Mouse (Mus musculus): ENCODE measurements around the gene Chac2. TPM values are rescaled to one million over a fixed set of nuclear protein-coding genes. Genes with fewer than 3 reads are reported as not detected.
"Not testable (repeated sequence)": the region's sequence is repeated elsewhere in the genome, so short reads cannot be mapped to it uniquely, and the experiment has no call there.

Chac2 gene
- 10 to 100 TPM; 10.1 to 11.3 TPM for total RNA-seq (2021)

DNA sequence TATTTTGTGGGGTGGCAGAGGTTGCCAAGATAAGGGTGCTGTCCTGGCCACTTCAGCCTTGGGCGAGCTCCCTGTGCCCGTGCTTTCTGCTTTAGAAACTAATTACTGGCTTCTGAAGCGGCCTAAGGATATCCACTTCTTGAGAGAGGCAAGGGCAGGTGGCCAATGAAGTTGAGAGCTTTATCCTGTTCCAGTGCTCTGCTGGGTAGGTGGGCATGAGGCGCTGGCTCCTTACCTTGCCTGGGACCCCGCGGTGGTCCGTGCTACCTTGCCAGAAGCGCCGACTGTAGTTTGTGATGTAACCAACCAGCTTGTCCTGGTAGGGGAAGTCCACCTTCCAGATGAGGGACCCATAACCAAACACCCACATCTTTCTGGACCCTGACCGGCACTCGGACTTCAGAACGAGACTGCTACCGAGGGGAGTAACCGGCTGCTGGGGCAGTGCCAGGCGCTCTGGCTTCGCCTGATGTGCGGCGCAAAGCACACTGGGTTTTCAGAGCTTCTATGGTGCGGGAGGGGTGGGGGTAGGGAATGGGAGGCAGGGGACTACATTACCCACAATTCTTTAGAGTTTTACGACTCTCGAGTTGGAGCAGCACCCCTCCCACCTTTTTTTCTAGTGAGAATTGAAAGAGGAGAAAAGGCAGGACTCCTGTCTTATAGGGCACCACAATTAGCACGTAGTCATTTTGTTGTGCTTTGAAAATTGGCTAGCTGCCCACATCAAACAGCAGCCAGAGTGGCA, at the start of gene Chac2:
TSS of gene Chac2 (minus strand) at position 474 of the 748 bp plus-strand sequence.
- DNase-seq = peak; percentile 90 to 92
- intact Hi-C loops (cut with DNase I) = loop anchor here (2.0 kb wide), 1 partner anchor 31 kb away; the partner anchor contains the start of gene Erlec1

DNA sequence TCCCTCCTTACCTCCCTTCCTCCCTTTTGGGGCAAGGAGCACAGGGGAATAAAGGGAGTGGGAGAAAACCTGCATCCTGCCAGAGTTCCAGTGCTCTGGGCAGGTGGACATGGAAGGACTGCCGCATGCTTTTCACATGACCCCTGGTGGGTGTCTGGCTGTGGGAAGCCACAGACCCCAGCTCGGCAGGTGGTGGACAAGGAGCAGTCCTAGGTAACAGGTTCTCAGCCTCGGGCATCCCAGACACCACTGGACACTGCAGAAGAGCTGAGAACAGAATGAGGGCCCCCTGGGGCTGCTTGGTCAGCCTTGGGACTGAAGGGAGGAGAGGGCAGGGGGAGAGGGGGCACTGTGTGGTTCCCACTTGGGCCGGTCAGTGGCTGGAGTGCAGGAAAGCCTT, 48.8 kb upstream of the Chac2 start:
- intact Hi-C loops (cut with DNase I) = no loop called here
- DNase-seq = no peak

DNA sequence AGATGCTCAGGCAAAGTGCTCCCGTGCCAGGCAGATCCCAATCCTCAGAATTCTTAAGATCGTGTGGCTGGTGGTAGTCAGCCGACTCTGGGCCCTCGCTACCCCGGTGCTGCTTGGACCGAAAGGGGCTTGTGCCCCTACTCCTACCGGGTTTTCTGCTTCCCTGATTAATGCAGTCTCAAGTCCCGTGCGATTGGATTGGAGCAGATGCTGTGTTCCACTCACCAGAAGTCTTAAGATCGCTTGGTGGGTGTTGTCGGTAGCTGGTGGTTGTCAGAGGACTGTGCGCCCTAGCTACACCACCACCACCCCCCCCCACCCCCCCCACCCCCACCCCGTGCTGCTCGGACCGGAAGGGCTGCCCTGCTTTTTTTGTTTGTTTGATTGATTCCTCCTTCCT, 31.3 kb upstream of the Chac2 start:
- intact Hi-C loops (cut with DNase I); DNase-seq: not testable (repeated sequence)

DNA sequence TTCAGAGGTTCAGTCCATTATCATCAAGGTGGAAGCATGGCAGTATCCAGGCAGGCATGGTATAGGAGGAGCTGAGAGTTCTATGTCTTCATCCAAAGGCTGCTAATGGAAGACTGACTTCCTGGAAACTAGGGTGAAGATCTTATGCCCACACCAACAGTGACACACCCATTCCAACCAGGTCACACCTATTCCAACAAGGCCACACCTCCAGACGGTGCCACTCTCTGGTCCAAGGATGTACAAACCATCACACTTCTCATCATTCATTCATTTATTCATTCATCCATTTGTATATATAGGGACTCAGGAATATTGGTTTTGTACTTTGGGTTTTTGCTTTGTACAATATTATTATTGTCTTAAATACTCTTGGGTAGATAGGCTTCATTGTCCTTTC, 23.5 kb upstream of the Chac2 start:
- intact Hi-C loops (cut with DNase I); DNase-seq: not testable (repeated sequence)

DNA sequence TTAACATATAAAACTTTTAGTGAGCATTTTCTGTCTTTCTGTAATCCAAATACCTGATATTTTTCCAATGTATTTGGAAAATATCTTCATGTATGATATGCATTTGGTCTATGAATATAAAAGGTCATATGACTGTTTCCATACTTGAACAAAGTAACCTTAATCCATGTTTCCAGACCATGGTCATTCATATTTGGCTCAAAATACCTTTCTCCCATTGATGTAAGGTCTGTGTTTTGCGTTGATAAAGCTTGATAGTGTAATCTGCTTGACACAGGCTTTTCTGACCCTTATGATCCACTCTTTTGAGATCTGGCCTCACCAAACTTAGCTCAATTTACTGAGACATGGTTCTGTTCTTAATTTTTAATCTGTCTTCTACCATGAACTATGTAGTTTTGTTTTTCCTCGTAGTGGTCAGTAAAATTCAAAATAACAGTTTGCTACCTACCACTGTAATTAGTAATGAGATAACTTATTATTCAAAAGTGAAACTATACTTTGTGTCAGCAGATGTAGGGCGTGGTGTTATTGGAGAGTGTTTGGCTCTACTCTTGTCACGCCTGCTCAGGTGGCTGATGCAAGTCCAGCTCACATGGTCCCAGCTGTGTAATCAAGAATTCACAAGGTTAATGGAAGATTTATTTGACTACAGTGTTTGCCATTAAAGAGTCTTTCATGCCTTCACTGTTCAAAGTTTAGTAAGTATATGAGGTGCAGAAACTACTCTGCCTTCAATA, 15.2 kb upstream of the Chac2 start:
- DNase-seq = no peak
- intact Hi-C loops (cut with DNase I) = no loop called here

DNA sequence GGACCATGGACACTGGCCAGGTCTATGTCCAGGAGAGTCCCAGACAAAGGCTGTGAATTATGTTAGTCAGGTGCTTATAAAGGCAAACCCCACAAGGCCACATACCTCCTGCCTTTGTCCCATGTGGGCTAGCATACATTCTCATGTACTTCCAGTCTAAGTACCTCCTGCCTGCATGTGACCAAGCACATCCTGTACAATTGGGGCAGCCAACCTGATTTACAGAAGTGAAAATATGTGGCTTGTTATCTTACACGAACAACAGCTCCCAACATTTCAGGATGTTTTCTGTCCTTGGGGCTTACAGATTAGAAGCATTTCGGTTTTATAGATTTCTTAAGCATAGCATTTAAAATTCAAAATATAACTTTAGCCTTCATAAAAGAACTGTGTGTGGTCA, 13.9 kb upstream of the Chac2 start:
- intact Hi-C loops (cut with DNase I) = no loop called here

DNA sequence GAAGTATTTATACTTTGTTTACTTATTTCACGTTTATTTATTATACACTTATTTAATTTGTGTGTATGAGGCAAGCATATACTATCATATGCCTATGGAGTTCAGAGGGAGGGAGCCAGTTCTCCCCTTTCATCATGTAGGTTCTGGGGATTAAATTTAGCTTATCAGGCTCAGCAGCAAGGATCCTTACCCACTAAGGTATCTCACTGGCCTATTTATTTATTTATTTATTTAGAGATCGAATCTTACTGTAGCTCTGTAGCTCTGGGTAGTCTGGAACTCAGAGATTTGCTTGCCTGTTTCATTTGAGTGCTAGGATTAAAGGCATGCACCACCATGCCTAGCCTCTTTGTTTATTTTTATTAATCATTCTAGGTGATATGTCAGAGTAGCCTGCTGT, 12.6 kb upstream of the Chac2 start:
- intact Hi-C loops (cut with DNase I) = no loop called here
- DNase-seq = no peak

More for the DNA sequence above, 13.9 kb upstream of the Chac2 start:
- DNase-seq = no peak

DNA sequence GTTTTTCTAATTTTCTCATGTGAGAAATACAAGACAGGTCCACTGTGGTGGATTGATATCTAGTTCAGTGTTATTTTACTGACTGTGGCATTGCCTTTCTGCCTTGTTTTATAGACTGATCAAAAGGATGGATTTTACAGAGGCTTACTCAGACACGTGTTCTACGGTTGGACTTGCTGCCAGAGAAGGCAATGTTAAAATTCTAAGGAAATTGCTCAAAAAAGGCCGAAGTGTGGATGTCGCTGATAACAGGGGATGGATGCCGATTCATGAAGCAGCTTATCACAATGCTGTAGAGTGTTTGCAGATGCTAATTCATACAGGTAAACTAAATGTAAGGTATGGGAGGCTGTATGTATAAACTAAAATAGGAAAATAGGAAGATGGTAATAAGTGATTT, 12.0 kb upstream of the Chac2 start:
- intact Hi-C loops (cut with DNase I) = no loop called here
- no peak for DNase-seq

DNA sequence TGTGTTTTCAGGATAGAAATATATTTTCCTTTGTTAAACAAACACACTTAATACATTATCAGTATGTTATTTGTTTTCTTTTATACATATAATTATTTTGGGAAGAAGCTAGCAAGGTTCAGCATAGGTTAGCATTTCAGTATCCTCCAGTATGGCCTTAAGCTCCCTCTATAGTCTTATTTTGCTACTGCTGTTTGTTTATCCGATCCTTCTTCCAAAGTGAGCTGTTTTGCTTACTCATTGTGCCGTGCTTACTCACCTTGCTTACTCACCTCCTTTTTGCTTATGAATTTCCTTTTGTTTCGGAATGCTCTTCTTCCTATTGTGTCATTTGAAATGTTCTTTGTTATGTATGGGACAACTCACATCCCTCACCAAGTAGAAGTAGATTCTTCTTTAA, 10.5 kb upstream of the Chac2 start:
- intact Hi-C loops (cut with DNase I) = no loop called here

DNA sequence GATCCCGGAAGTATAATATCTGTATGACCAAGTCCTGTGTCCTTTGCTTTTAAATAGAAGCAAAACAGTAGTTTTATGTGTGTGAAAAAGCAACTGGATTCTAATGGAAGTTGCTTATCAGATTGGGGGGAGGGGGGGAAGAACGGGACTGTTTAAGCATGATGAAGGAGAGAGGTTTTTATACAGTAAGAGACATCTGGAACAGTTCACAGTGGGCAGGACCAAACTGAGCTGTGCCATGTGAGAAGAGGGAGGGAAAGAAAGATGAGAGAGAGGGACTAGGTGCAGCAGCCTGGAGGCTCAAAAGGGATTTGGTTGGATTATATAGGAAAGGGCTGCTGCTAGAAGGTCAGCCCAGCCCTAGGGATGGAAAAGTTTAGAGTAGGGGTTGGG, 471 bp upstream of the Chac2 start:
- intact Hi-C loops (cut with DNase I) = loop anchor here (2.0 kb wide), 1 partner anchor 32 kb away; the partner anchor contains the start of gene Erlec1
- DNase-seq = peak in 1 of 2 experiments; percentile 5

More for the DNA sequence above, 10.5 kb upstream of the Chac2 start:
- DNase-seq = no peak

DNA sequence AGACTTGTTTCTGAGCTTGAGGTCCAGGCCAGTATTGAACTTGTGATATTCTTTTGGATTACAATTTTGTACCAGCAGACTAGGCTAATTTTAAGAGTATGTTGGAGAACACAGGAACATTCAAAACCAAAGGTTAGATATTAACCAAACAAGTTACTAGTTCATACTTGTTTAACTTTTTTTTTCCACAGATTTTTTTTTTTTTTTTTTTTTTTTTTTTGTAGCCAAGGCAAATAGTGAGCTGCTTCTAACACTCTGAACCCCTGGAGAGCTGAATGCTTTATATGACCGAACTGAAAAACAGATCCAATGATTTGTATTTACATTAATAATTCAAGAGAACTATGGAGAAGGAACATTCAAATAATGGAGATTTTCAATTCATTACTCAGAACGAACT, 913 bp downstream of the Chac2 start:
- DNase-seq = no peak
- intact Hi-C loops (cut with DNase I) = no loop called here

DNA sequence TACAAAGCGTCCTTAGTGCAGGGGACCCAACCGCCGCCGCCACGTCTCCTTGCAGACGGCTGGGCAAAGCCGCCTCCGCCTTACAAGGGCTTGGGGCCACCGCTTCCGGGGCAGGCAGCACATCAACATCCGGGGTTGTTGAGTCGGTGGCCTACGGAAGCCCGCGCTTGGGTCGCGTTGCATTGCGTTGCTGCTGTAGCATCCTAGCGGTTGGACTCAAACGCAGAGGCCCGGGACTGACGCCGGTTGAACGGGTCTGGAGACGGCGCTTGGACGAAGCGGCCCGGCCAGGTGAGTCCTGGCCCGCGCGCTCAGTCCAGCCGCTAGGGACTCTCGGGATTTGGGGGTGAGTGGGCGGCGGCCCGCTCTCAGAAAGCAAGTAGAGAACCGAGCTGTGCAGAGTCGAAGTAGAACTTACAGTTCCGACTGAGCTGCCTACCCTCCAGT, 31.8 kb downstream of the Chac2 start, which contains the start of gene Erlec1:
TSS of gene Erlec1 (minus strand) at position 57 of the 447 bp plus-strand sequence.
- intact Hi-C loops (cut with DNase I) = loop anchor here (2.0 kb wide), 1 partner anchor 32 kb away; the partner anchor contains the start of gene Chac2
- DNase-seq = peak; percentile 90 to 92

DNA sequence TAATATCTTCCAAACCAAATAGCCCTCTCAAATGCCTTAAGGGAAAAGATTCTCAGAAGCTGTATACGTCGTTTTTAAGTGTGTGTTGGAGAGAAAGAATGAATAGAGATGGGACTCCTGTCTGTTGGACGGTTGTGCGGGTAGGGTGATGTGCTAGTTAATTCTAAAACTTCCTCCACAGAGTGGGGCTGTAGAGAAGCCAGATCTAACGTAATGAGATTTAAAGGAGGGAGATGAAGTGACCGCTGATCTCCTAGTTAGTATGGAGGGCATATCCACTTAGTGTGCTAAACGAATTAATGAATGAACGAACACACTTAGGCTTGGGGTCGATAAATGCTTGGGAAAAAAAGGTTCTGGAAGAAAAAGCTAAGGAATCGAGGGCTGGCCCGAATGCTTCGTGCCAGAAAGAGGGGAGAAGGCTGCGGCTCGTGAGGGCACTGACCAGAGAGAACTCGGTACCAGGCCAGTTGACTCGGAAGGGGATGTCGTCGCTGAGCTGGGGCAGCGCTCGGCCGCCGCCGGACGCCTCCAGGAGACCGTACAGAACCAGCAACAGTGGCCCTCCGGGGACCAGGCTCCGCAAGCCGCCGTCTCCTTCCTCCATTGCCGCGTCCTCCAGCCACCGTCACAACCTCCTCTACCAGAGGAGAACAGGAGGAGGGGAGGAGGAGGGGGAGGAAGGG, 32.5 kb downstream of the Chac2 start:
- intact Hi-C loops (cut with DNase I) = loop anchor here (2.0 kb wide), 1 partner anchor 33 kb away; the partner anchor contains the start of gene Chac2
- peak; percentile 50 to 63 for DNase-seq

DNA sequence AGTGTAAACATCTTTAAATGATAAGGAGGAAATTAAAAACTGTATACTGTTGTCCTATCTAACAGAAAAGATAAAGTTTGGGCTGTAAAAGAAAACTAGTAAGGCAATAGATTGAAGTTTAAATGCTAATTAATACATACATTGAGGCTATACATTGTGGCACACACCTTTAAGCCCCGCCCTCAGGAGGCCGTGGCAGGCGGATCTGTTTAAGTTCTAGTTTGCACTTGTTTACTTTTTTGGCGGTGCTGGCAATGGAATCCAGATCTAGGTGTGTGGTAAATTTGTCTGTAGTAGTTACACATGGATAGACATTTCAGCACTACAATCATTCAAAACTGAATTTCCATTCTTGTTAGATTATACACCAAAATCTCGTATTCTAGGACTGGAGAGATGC, 33.3 kb downstream of the Chac2 start:
- no peak for DNase-seq
- intact Hi-C loops (cut with DNase I) = no loop called here

DNA sequence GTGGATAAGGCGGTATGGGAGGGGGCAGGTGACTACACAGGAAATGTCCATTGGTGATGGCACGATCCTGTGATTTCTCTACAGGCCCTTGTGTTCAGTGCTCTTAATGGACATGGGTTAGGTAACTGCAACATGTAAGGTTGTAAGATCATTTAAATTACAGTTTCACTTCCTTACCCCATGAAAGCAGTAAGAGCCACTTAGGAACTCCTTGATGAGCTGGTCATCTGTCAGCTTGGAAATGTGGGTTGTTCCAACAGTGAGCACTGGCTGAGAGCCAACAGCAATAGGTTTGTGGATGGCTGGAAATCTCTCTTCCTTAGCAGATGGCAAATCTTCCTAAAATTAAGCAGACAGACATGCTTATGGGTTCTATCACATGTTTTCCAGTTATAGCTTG, 42.6 kb downstream of the Chac2 start:
- no peak for DNase-seq
- intact Hi-C loops (cut with DNase I) = no loop called here

DNA sequence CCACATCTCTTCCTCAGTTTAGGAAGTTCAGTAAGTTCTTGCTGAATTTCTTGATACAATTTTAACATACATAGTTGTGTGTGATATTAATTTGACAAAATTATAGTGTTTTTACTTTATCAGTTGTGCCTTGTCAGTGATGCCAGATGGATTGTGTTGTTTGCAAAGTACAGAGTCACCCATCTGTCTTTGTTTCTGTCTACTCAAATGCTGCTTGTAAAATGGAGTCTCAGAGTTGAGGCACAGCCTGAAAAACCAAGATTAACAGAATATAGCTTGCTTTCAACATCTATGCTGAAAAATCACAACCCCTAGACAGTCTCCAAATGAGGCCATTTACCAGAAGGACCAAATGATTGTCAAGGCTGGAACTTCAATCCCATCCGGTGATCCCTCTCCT, 57.7 kb downstream of the Chac2 start:
- intact Hi-C loops (cut with DNase I) = no loop called here
- DNase-seq = no peak

DNA sequence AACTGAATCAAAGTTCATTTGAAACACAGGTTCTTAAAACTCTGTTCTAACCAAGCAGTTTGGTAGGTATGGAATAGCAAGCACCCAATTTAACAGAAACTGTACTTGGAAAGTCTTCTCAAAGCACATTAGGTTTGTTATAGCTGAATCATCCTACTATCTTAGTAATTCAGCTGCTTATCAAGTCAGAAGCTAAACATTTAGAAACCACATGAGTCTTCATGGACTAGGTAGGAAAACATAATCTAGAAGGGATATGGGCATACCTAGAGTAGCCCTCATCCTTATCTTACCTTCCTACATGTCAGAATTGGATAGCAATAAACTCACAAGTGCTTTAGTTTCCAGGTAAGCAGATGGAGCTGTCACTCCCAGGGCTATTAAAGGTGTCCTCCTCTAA, 58.1 kb downstream of the Chac2 start:
- intact Hi-C loops (cut with DNase I) = no loop called here
- DNase-seq = no peak

Data from heart, postnatal 10 days (tissue).